Mouse (Mus musculus): ENCODE data around the gene Gpa33.

DNA sequence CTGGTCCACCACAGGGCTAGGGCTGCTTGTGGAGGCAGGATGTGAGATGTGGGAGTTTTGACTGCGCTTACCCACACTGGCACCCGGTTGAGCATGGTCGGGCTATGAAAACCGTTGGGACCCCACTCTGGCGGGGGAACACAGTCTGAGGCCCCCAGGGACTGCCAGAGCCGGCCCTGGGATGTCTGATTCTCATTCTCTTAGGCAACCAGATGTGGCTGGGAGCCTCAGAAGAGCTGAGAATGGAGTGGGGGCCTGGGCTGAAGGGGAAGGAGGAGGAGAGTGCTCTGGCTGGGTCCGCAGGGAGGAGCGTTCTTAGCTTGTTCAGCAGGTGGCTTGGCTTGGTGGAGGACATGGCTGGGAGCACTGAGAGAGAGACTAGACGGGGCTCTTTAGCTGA is 43.6 kb downstream of the Gpa33 start:
- TF ChIP-seq EP300 (IDR thresholded peaks at IDR 0.05; ENCODE audit: low read depth): no peak
- no peak for TF ChIP-seq CTCF (IDR thresholded peaks at IDR 0.05; ENCODE audit: low read depth)

All from liver, embryonic 14.5 days (tissue).